Mouse (Mus musculus) T-helper 2 cell (primary cell): ENCODE measurements around the gene Cdkn1a.

ENCODE experiments used
- in situ Hi-C: fragments of 300-600 bp; cut with MboI, MseI; formaldehyde crosslinking; loops from one replicate; pipeline ENCODE4 v1.15.1; 2025; ENCODE audit warnings: high pct_unique_total_duplicates

The Cdkn1a gene

DNA sequence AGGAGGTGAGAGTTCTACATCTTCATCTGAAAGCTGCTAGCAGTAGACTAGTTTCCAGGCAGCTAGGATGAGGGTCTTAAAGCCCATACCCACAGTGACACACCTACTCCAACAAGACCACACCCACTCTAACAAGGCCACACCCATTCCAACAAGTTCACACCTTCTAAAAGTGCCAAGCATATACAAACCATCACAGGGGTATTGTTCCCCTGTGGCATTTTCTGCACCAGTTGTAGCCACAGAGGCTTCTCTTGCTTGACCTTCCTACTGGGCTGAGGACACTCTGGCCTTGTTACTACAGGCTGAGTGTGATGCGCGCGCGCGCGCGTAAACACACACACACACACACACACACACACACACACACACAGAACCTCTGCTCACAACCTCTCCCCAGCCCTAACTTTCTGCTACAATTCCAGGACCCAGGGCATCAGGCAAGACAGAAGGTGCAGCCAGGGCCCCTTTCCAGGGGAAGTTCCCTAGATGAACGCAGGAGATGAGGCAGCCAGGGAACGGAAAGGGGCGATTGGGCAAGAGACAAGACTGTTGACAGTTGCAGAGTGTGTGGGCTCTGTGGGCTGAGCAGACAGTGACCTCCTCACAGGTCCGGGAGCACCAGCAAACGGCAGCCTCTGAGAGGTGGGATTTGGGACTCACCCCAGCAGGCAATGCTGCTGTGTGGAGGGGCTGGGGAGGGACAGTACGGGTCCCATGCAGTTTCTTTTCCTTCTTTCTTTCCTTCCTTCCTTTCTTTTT lies 23.0 kb downstream of the Cdkn1a start, which contains the start of gene Rab44:
Gene Rab44, plus strand, starts transcription at position 555 of the 762 bp plus-strand sequence.
- in situ Hi-C loops = no loop called here

DNA sequence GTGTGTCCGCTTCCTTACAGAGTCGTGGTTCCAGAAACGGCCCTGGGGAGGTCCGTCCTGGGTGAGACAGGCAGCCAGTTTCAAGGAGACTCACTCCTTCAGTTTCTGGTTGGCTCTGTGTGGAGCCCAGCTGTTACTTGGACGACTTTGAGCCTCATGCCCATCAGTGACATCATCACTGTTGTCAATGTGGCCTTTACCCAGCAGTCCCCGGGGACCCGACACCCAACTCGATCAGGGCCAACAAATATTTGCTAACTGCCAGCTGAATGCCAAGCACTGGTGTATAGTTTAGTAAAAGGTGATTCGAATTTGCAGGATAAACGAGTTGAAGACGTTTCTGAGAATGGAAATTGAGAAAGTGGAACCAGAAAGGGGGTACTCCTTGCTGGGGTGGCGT lies 25.2 kb downstream of the Cdkn1a start:
- in situ Hi-C loops = no loop called here

DNA sequence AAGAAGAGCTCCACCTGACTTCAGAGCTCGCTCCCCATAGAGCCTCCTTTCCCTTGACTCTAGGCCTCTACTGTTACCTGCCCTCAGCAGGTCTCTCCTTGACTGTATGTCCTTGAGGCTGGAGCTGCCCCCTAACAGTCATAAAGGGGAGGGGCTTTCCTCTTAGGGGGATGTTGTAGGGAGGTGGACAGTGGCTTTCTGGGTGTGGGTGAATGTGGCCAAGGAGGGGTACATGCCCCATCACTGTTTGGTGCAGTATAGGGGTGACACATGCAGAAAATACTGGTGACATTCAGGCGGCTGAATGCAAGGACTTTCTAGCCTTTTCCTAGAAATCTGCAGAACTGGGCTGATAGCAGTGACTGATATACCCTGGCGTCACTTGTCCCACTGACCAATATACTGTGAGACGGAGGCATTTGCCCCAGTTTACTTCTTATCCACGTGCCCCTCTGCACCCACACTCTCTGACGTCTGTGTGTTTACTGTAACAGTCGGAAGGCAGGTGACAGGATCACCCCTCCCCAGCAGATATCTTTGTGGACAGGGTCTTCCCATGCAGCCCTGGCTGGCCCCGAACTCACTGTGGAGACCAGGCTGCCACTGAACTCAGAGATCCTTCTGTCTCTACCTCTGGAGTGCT lies 26.4 kb downstream of the Cdkn1a start:
- in situ Hi-C loops = no loop called here

DNA sequence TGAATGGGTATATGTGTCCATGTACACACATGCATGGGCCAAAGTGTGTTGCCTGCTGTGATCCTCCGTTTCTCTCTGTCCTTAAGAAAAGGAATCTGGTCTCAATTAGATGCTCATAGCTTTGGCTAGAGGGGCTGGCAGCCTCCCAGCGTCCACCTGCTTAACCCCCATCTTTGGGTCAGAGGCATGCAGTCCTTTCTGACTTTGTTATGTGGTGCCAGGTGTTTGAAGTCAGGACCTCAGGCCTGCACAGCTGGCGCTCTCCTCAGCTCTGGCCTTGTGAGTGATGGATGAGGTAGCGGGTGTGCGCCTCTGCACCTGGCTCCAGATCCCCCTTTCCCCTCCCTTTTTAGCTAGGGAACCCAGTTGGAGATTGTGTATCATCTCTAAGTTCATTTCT lies 27.3 kb downstream of the Cdkn1a start:
- in situ Hi-C loops = no loop called here

DNA sequence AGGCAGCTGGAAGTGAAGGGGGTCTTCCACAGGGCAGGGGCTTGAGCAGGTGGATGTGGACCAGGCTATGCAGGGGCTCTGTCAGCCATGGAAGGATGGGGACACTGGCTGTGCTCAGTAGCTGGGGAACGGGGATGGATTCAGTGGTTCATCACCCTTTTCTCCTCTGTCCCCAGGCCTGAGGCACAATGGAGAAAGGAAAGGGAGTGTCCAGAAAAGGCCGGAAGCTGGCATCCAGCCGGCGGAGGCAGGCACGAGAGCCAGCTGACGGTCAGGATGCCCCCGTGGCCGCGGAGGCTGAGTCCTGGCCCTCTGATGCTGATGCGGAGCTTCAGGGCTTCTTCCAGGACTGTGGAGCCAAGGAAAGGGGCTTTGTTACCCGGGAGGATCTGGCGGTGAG lies 29.9 kb downstream of the Cdkn1a start:
- in situ Hi-C loops = no loop called here

DNA sequence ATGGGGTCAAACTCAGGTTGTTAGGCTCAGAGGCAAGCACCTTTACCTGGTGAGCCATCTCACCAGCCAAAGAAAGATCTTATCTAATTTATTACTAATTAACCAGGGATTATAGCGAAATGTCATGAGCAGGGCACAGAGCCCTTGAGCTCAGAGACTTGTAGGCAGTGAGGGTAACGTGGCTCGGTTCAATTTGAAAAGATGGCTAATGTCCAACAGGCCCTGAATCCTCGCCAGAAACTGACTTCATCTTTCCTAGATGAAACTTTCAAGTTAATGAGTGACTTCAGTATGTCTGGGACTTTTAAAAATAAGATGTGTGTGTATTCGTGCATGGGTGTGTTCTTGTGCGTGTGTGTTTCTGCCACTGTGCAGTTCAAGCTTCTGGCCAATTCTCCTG lies 32.0 kb downstream of the Cdkn1a start:
- in situ Hi-C loops = no loop called here

DNA sequence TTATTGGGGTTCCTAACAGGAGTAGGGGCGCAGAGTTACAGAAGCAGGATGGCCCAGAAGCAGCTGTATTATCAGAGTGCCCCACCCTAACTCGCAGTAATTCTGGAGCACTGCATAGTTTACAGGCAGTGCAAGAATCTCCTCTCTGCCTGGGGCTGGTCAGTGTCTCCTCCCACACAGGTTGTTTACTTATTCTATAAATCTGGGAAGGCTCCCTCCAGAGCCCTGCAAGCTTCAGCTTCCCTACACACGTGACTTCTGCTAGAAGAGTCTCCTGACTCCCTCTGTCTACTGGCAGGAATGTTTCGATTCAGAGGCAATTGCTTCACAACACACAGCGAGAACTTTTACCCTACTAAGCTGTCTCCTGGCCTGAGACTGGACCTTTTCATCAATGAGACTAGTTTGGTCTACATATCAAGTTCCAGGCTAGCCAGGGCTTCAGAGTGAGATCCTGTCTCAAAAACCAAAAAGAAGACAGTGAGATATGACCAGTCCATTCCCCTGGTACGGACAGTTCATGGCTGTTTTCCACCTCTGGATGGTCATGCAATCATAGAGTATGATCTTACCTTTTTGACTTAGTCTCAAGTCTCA lies 32.9 kb downstream of the Cdkn1a start:
- in situ Hi-C loops = no loop called here

DNA sequence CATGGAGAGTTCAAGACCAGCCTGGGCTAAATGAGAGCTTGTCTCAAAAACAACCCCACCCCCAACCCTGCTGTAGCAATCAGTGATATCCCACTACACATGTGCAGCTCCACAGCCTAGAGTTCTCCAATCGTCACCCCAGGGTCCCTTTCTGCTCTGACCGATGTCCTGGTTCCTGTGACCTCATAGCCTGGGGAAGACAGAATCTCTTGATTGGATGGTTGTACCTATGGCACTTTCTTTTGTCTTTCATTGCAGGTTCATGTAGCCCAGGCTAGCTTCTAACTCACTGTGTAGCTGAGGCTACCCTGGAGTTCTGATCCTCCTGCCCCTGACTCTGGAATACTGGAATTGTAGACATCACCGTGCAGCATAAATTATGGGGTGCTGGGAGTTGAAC lies 35.8 kb downstream of the Cdkn1a start:
- in situ Hi-C loops = no loop called here

DNA sequence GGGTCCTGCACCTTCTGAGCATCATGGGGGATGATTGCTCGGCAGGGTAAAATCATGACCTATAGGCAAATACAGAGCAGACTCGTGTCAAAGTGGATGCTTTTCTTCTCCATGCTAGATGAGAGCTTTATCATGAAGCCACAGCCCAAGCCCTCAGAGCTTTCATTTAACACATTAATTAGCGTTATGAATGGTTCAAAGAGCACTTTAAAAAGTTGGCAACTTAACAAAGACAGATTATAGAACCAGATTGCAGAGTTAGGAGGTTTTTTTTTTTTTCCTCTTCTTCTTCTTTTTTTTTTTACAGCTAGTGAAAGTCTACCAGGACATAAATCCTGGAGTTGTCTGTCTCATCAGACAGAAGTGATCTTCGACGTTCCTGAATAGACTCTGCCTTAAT lies 38.6 kb downstream of the Cdkn1a start:
- in situ Hi-C loops = no loop called here

DNA sequence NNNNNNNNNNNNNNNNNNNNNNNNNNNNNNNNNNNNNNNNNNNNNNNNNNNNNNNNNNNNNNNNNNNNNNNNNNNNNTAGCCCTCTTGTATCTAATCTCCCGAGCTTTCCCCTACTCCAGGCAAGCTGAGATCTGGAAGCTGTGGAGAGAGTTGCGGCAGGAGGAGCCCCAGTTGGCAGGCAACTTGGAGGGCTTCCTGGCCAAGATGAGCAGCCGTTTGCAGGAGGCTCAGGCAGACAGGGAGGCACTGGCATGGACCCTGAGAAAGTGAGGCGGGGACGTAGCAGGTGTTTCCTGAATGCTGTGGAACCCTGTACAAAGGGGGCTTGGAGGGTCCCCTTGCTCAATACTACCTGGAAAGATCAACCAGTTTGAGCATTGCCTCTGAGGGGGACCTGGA lies 44.3 kb downstream of the Cdkn1a start:
- in situ Hi-C loops = no loop called here

DNA sequence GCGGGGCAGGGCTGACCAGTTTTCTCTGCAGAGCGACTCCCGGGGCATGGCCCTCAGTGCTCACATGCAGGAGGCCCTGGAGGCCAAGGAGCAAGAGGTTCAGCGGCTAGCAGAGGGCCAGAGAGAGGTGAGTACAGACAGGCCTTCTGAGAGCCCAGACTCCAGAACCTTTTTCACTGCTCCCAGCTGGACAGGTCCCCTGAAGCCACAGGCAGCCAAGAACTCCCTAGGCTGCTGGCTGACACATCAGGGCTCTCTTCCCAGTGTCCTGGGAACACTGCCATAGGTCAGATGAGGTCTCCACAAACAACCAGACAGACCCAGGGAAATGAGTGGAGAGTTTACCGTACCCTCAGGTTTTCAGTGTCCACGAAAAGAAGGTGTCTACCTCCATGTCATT lies 45.5 kb downstream of the Cdkn1a start:
- in situ Hi-C loops = no loop called here

DNA sequence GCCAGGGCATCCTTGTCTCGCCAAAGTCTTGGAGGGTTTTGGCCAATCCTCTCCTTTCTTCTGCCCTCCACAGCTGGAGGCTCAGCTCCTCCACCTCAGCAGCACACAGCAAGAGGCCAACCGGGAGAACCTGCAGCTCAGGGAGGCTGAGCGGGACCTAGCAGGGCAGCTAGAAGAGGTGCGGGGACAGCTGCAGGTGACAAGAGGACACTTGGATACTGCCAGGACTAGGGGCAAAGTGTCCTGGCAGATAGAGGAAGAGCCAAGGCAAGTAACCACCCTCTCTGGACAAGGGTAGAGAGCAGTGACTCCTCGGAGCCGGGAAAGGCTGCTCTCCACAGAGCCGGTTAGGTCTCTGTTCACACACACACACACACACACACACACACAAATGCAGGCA lies 47.1 kb downstream of the Cdkn1a start:
- in situ Hi-C loops = no loop called here

DNA sequence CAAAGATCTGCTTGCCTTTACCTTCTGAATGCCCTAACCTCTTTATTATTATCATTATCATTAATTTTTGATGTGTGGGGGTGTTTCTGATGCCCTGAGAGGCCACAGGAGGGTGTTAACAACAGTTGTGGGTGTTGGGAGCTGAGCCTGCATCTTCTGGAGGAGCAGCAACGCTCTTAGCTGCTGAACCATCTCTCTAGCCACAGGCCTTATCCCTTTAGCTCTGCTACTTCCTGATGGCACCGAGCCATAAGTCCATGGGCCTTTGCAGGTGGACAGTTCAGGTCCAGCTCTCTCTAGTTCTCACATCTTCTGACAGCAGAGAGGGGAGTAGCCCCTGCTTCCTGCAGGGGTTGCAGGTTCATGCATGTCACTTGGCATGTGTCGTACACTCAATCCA lies 50.8 kb downstream of the Cdkn1a start:
- in situ Hi-C loops = no loop called here

DNA sequence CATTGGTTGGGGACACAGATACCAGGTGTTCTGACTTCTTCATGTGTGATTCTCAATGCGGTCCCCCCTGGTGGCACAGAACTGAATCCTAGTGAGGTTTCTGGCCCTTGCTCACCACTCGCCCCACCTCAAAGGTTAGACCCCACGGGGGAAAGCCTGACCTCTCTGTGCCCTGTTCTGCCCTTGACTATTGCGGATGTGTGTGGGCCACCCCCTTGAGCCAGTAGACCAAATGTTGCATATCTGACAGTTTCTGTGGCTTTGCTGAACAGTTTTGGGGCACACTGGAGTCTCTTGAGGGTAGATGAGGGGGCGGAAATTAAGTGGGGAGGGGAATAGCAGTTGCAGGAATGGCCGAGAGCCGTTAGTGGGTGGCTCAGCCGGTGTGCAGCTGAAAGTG lies 52.5 kb downstream of the Cdkn1a start:
- in situ Hi-C loops = no loop called here

DNA sequence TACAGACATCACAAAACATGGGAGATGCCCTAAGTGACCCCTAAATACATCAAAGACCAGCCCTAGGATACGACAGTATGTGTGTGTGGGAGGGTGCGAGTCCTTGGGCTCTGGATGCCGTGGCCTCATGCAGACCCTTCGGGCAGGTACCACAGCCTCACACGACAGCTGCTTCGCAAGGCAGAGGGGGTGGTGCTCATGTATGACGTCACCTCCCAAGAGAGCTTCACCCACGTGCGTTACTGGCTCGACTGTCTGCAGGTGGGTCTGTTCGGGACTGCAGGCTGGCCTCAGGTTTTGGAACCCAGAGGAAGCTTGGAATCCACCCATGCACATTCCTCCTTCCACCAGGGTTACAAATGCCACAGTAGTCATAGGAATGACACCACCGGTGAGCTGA lies 54.3 kb downstream of the Cdkn1a start:
- in situ Hi-C loops = no loop called here

DNA sequence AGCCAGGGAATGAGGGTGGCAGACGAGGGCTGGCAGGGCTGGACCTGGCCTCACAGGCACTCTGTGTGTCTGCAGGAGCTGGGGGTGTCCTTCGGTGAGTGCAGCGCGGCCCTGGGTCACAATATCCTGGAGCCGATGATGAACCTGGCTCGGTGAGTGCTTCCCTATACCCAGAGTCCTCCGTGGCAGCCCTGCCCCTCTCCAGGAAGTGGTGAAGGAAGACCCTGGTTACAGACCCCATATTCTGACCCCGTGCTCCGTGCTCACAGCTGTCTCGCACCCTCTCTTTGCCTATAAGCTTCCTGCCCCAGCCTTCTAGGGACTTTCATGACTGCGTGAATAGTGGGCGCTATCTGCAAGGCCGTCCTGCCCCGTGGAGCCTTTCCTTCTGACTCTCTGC lies 56.5 kb downstream of the Cdkn1a start:
- in situ Hi-C loops = no loop called here

DNA sequence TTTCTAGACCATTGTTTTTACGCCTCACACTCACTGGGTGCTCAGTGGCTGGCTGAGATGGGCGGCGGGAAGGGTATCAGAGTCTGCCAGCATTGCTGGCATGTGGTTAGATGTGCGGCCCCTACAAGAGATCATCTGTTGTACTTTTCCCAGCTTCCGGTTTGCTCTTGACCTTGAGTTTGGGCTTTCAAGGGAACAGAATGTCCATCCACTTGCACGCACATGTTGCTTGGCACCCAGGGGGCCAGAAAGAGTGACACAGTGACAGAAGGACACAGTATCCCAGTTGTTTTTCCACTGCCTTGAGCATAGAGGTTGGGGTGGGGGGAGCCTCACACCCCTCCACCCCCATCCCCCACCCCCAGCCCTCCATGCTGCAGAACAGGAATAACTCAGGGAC lies 57.0 kb downstream of the Cdkn1a start:
- in situ Hi-C loops = no loop called here

DNA sequence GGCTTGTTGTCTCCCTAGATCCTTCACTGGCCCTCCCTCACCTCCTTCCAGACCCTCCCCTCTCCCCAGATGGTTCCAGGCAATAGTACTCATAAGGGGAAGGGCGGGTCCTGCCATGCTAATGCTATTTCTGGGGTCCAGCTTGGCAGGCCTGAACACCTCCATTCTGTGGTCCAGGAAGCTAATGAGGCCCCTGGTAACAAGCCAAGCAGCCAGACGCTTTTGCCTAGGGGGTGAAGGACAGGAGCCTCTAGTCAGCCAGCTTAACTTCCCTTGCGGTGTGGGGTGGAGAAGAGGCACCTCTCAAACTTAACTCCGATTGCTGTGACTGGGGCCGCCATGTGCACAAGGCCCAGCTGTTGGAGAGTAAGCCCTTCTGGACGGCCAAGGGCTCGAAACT lies 59.0 kb downstream of the Cdkn1a start:
- in situ Hi-C loops = no loop called here
